In genomic region chr5:149183721-149184103, GRCm38 (mm10) we compare ENCODE assay signal across 8 mouse cellular contexts. TPM values are rescaled to one million over a fixed set of nuclear protein-coding genes. Genes with fewer than 3 reads are reported as not detected.
DNase-seq lines count a peak whose midpoint lies in the region; ATAC-seq lines count a peak whose summit lies in the region.

No protein-coding gene starts in this region.

- H3K27ac ChIP-seq in kidney, embryonic 14.5 days (ENCODE audit: low read depth, low read length), result peak overlapping the region; percentile 96
- H3K27ac ChIP-seq in hindbrain, embryonic 14.5 days, result peak overlapping the region; percentile 94
- H3K27ac ChIP-seq in midbrain, embryonic 12.5 days (replicated peaks), result peak overlapping the region; percentile 94

- peak overlapping the region; percentile 67 for H3K4me3 ChIP-seq in kidney, embryonic 14.5 days (ENCODE audit: low read length)
- peak overlapping the region; percentile 55 for H3K4me3 ChIP-seq in hindbrain, embryonic 14.5 days (replicated peaks; ENCODE audit: low read length)
- H3K4me3 ChIP-seq in midbrain, embryonic 12.5 days, result peak overlapping the region; percentile 80

- peaks cover 6% of the 10 kb centered on the region; the same call in 1 of the 2 replicates for H3K36me3 ChIP-seq in kidney, embryonic 14.5 days (ENCODE audit: control insufficient read depth, insufficient read depth, low read length)
- peaks cover 6% of the 10 kb centered on the region for H3K36me3 ChIP-seq in hindbrain, embryonic 14.5 days (replicated peaks; ENCODE audit: control insufficient read depth, insufficient read depth)
- H3K36me3 ChIP-seq in midbrain, embryonic 12.5 days, result peaks cover 2% of the 10 kb centered on the region; the same call in 1 of the 2 replicates

- H3K4me1 ChIP-seq in kidney, embryonic 14.5 days (ENCODE audit: control insufficient read depth, insufficient read depth, low read length), result peaks cover 13% of the 10 kb centered on the region
- peaks cover 23% of the 10 kb centered on the region for H3K4me1 ChIP-seq in hindbrain, embryonic 14.5 days (replicated peaks; ENCODE audit: control insufficient read depth, insufficient read depth, low read length)
- H3K4me1 ChIP-seq in midbrain, embryonic 12.5 days, result peaks cover 23% of the 10 kb centered on the region

- H3K9me3 ChIP-seq in kidney, embryonic 14.5 days (ENCODE audit: control insufficient read depth, low read length), result no peaks in the 10 kb centered on the region
- H3K9me3 ChIP-seq in hindbrain, embryonic 14.5 days (ENCODE audit: control insufficient read depth, low read length), result no peaks in the 10 kb centered on the region
- H3K9me3 ChIP-seq in midbrain, embryonic 12.5 days, result no peaks in the 10 kb centered on the region

- H3K9ac ChIP-seq in kidney, embryonic 14.5 days (ENCODE audit: low read depth, low read length), result peak overlapping the region; percentile 88
- H3K9ac ChIP-seq in hindbrain, embryonic 14.5 days, result peak overlapping the region; percentile 84
- peak overlapping the region; percentile 84 for H3K9ac ChIP-seq in midbrain, embryonic 12.5 days (replicated peaks)

- no peak; the same call in 1 of the 2 replicates for ATAC-seq in kidney, embryonic 14.5 days (ENCODE audit: low FRiP score, low TSS enrichment)
- ATAC-seq in activated CD4-positive, CD25-positive, alpha-beta regulatory T cell, adult 4 months, result peak; percentile 32
- ATAC-seq in hindbrain, embryonic 14.5 days (ENCODE audit: low FRiP score), result no peak
- ATAC-seq in midbrain, embryonic 12.5 days (ENCODE audit: low FRiP score, low read depth), result no peak

- peak overlapping the region; percentile 53 for H3K4me2 ChIP-seq in kidney, embryonic 14.5 days (replicated peaks; ENCODE audit: low read depth, low read length)
- H3K4me2 ChIP-seq in hindbrain, embryonic 14.5 days (replicated peaks), result peak overlapping the region; percentile 59
- peak overlapping the region; percentile 63 for H3K4me2 ChIP-seq in midbrain, embryonic 12.5 days (replicated peaks)

- no peak for DNase-seq in kidney, postnatal 4 days
- DNase-seq in hindbrain, embryonic 14.5 days (ENCODE audit: low spot score), result peak; percentile 71
- no peak for DNase-seq in right cerebral cortex, postnatal 10 days (ENCODE audit: low spot score in 2 of 2)
- DNase-seq in layer of hippocampus, postnatal 10 days (ENCODE audit: low spot score in 2 of 2), result no peak
- DNase-seq in adrenal gland, postnatal 36 days, result no peak

- no peaks in the 10 kb centered on the region for H3K27me3 ChIP-seq in kidney, embryonic 14.5 days (ENCODE audit: control insufficient read depth, insufficient read depth, low read length)
- no peaks in the 10 kb centered on the region for H3K27me3 ChIP-seq in hindbrain, embryonic 14.5 days (ENCODE audit: control insufficient read depth, insufficient read depth, low read length)
- no peaks in the 10 kb centered on the region for H3K27me3 ChIP-seq in midbrain, embryonic 12.5 days

- under 1% methylated on average over 13 of the region's 13 CpGs for WGBS in kidney, embryonic 14.5 days
- 1% methylated on average over 13 of the region's 13 CpGs for WGBS in hindbrain, embryonic 14.5 days
- WGBS in midbrain, embryonic 12.5 days, result under 1% methylated on average over 13 of the region's 13 CpGs

RNA-seq across cellular contexts. Expression of gene Uspl1, which starts 0.4 kb away (rescaled TPM):
- polyA plus RNA-seq in kidney, embryonic 14.5 days (2014; fragmentation: Nextera tagmentation; extraction: Ambion mirVana), result 44.2 and 53.9 TPM in 2 replicates
- 10 to 100 TPM; 27.9 to 28.5 TPM for polyA plus RNA-seq in activated CD4-positive, CD25-positive, alpha-beta regulatory T cell, adult 4 months (2017; shearing (Covaris generic))
- polyA plus RNA-seq in hindbrain, embryonic 14.5 days (2014; fragmentation: Nextera tagmentation; extraction: Ambion mirVana), result 65.7 and 67.0 TPM in 2 replicates
- 71.2 and 72.3 TPM in 2 replicates for polyA plus RNA-seq in midbrain, embryonic 12.5 days (2016; fragmentation: Nextera tagmentation; extraction: Ambion mirVana)
- total RNA-seq in layer of hippocampus, postnatal 10 days (2021), result 10 to 100 TPM; 45.4 to 45.9 TPM
- total RNA-seq in adrenal gland, postnatal 36 days (2021), result 10 to 100 TPM; 29.9 to 40.6 TPM

RNA-seq across cellular contexts. Expression of gene Hmgb1, which starts 0.6 kb away (rescaled TPM):
- polyA plus RNA-seq in kidney, embryonic 14.5 days (2014; fragmentation: Nextera tagmentation; extraction: Ambion mirVana), result 1,862 and 2,225 TPM in 2 replicates
- 1,000 to 10,000 TPM in 1 of 2 experiments, 100 to 1,000 TPM in 1; 402 to 1,098 TPM for polyA plus RNA-seq in activated CD4-positive, CD25-positive, alpha-beta regulatory T cell, adult 4 months (2017; shearing (Covaris generic))
- 708 and 792 TPM in 2 replicates for polyA plus RNA-seq in hindbrain, embryonic 14.5 days (2014; fragmentation: Nextera tagmentation; extraction: Ambion mirVana)
- 1,454 and 1,508 TPM in 2 replicates for polyA plus RNA-seq in midbrain, embryonic 12.5 days (2016; fragmentation: Nextera tagmentation; extraction: Ambion mirVana)
- 100 to 1,000 TPM; 209 to 222 TPM for total RNA-seq in layer of hippocampus, postnatal 10 days (2021)
- total RNA-seq in adrenal gland, postnatal 36 days (2021), result 100 to 1,000 TPM; 141 to 161 TPM
